Mouse (Mus musculus) natural killer cell, adult 2 months (primary cell): ENCODE measurements around the gene Smndc1.
A peak's percentile ranks its signal among the peaks of the same experiment; 100 is the strongest.

Source experiments
- DNase-seq, 2 experiments: peaks; one replicate each; pipeline ENCODE4 v3.0.0; 2022; ENCODE audit warnings: low spot score in 2 of 2

Smndc1 gene

DNA sequence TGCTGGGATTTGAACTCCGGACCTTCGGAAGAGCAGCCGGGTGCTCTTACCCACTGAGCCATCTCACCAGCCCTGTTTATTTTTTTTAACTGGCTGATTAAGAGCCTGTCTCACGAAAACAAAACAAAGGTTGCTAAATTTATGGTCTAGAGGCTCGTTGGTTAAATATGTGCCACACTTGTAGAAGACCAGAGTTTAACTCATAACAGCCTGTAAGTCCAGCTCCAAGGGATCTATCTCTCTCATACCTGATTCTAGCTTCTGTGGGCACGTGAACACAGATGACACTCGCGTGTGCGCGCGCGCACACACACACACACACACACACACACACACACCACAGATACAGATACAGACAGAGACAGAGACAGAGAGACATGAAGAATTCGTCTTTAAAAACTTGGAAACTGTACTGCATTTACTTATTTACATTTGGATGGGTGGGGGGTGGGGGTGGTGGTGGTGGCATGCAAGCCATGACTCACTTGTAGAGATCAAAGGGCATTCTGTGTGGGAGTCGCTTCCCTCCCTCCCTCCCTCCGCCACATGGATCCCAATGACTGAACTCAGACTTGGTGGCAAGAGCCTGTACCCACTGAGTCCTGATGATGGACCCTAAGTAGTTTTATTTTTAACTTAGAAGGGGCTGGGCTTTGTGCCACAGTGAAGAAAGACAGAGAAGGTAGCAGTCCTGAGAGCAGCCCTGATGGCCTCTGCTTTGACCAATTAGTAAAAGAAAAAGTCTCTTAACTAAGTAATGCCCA is 23.4 kb upstream of the Smndc1 start:
- DNase-seq, result no peak

DNA sequence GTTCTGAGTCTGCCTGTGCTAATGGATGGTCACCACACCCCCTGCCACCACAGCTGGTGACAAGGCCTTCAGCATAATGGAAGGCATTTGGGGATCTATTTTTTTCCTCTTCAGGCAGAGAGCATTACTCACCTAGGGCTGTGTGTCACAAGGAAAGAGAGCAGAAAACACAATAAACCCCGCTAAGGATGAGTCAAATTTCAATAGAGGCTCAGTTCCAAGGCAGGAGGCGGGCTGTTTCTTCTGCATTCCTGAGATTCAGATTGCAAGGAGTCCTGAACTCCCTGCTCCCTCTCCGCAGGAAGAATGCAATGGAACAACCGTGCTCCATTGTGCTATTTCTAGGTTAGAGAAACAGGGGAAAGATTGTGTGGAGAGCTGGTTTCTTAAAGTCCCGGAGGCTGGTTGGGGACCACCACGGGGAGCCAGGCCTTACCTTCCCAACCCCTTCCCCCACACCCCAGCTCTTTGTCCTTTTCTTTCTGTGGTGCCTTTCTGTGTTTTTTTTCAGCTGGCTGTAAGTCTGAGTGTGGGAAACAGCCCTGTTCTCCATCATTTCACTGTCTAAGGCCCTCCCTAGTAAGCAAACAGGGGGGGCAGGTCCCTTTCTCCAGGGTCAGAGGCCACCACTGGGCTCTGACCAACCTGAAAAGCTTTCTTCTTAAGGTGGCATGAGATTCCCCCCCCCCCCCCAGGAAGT is 21.9 kb upstream of the Smndc1 start:
- DNase-seq, result no peak

DNA sequence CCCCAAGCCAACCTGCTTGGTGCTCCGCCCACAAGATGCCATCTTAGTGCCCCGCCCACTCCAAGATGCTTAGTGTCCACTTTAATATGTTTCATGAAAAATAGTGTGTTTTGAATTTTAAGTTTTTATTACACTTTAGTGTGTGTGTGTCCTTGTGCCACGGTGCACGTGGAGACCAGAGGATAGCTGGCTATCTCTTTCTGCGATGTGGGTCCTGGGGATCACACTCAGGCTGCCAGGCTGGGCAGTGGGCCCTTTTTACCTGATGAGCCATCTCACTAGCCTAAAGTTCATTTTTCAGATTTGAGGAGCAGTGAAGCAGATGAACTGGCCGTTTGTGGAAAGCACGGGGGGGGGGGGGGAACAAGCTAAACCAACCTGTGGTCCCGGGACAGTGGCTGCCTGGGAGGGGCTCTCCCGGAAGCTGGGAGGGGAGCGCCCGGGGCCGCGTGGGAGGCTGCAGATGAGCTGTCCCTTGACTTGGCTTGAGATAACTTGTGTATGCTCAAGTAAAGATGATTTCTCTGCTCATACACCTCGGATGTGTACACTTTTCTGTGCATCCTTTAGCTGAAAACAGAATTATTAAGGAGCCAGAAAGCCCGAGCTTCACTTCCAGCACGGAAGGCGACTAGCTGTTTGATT is 19.4 kb upstream of the Smndc1 start:
- no peak for DNase-seq

DNA sequence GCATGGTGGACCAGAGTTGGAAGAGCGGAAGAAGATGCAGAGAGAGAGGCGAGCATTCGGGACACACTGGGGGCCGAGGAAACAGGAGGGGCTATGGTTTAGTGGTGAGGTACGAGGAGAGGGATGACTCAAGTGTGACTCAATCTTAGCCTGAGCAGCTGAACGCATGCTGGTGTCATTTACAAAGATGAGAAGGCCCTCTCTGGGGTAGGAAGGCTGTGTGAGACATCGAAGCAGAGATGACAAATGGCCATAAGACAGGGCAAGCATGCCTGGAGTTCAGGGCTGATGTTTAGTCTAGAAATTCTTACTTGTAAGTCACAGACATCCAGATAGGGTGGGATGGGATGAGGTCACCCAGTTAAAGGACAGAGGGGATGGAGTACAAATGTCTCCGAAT is 18.0 kb upstream of the Smndc1 start:
- peak in 1 of 2 experiments; percentile 68 for DNase-seq

DNA sequence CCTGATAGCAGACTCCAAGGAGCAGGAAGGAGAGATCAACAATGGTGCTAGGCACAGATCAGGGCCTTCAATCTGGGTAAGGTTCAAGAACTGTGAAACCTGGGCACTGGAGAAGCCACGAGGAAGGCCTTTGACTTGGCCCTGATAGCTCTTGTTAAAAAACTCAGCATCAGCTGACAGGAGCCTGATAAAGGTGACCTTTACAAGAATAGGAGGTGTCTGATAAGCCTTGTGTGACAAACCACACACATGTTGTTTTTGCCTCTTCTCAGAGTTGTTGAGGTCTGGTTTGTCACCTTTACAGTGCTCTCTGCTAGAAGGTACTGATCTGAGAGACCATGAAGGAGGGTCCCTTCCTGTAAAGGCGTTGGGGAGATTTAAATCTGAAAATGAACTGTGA is 17.0 kb upstream of the Smndc1 start:
- DNase-seq, result peak; percentile 62 to 81

DNA sequence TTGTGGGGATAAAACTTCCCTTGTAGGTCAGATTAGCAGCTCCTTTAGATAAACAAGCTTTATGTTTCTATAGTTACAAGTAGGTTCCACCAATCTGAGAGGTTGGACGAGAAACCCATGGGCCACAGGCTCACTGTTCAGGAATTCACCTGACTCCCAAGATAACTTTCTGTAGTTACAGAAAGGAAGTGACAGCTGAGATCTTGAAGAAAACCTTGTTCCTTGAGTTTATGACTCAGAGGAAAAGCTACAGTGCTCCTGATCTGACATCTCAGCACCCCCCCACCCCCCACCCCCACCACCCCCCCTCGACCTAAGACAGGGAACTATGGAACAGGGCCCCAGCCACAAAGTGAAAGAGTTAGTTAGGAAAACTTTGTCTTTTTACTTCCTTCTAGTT is 15.4 kb upstream of the Smndc1 start:
- no peak for DNase-seq

DNA sequence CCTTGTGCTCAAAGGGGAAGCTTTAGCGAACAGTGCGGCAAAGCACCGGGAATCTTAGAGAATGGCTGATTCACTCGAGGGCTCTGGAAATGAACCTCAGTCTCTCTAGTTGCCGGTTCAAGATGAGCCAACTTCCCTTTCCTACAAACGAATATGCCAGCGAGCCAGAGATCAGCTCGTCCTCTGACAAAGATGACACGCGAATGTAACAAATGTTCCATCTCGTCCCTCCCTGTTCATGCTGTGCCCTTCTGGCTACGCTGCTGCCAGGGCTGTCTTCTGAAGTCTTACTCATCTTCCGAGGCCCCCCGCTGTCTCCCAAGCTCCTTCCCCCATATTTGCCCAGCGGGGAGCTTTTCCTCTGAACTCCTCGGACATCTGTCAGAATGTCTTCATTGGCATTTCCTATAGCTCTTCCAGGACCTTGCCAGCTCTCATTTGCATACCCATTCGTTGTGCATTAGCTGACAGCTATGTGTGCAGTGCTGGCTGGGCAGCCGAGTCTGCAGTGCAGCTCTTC is 14.5 kb upstream of the Smndc1 start:
- DNase-seq, result no peak

DNA sequence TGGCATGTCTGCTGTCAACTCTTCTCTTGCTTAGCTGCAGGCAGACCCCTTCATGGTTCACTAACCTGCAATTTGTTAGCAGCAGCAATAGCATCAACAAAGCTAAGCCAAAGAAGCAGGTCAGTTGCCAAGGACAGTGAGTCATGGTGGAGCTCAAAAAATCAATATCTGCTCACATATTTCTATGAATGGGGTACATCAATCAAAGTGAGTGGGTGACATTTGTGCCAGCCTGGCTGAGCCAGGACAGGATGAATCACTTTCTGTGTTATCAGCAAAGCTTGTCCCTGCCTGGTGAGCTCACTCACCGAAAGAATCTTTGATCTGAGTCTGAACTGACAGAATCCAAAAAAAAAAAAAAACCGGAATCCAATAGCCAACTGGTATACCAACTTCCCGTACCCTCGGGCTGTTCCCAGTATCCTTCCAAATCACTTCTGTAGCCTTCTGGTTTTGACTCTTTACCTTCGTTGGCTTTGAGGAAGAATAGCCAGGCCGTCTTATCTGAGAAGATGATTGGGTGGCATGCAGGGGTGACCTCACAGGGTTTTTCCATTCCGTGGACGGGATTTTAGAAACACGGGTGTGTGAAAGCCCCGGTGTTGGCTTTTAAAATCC is 13.9 kb upstream of the Smndc1 start:
- DNase-seq, result no peak

DNA sequence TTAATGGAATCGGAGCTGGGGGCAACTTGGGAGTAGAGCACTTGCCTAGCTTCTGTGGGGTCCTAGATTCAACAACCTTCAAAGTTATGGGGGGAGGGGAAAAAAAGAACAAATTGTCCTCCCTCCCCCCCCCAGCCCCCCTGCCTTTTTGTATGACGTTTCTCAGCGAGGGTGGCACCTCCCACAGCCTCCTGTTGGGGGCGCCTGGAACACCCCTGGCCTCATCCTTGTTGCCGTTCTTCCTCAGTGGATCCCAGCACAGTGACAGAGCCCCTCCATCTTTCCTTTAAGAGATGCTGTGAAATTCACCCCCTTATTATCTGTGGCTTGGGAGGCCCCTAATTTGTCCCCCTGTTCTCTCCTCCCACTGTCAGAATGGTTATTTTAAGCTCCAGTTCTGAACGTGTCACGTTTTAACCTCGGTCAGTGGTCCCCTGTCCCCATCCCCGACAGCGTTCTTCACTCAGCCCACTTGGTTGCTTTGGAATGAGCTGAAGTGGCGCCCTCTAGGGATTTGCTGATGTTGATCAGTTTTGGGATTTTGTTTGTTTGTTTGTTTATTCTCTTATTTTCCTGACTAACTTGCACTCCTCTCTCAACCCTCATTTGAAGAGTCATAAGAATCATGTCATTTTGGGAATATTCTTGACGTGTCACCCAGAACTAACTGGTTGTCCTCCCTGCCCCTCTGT is 12.5 kb upstream of the Smndc1 start:
- DNase-seq, result no peak

DNA sequence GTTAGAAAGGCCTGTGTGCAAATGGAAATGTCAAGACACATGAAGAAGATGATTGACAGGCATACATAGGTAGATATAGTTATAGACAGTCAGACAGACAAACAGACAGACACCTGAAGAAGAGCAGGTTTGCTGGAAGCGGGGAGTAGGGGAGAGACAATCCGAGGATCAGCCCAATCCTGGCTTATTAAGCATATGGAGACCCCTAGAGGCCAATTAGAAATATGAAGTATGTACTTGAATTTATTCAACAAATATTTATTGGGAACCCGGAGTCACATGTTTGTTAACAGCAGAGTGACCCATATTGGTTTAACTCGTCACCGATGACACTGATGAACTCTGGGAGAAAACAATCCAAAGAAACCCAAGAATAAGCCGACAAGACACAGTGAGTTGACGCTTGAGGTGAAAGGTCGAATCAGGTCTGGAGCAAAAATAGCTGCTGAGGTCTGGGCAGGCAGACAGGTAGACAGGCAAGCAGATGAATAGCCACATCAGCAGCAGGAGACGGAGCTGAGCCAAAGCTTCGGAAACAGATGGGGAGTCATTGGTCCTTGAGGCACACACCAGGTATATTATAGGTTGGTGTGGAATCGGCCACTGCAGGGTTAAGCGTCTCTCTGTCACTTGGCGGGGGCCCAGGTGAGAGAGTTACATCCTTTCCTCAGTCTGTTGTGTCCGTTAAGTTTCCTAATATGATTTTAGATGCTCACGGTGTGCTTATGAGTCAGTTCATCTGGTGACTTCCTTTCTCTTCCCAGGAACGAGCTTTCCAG is 10.1 kb upstream of the Smndc1 start:
- DNase-seq, result no peak

DNA sequence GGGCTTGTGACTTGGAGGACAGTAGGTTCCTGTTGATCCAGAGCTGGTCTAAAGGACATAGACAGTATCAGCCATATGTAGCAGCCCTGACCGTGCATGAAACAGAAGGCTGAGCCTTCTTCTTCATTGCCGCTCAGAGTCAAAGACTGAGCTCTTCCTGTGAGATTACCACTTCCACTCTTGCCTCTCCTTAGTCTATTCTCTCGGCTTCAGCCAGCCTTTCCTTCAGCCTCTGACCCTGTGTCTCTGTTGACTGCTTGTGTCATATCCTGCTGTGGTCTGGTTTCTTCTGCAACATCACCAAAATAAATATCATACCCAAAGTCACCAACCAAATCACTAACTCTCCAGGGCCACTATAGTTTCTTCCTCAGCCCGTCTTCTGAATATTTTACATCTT is 8.8 kb upstream of the Smndc1 start:
- DNase-seq, result peak; percentile 66 to 86

DNA sequence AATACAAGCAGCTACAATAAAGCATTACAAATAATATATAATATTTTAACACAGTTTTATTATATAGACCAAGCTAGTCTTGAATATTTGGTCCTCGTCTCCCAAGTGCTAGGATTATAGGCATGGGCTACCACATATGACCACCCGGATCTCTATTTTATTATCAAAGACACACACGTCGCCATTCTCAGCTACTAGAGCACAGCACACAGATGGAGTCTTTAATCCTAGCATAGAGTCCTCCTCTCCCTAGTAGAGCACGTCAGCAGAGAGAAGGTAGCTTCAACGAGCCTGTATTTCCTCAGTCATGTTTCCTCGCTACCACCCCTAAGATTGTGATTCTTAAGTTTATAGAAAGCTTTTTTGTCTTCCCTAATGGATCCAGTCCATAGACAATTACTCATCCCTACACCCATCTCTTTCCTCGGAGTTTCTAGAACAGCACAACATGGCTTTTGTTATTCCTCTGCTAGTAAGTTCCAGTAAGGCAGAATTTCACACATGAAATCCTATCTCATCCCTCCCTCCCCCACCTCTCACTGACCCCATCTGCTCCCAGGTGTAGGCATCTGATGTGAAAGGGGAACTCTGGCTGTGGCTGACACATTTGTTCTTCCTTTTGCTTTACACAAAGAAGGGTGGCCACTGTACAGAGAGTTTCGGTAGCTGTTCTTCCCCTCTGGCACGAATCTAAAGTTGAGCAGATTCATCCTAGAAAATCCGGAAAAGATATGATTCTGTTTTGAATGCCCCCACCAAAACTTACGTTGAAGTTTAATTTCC is 7.3 kb upstream of the Smndc1 start:
- DNase-seq, result no peak

DNA sequence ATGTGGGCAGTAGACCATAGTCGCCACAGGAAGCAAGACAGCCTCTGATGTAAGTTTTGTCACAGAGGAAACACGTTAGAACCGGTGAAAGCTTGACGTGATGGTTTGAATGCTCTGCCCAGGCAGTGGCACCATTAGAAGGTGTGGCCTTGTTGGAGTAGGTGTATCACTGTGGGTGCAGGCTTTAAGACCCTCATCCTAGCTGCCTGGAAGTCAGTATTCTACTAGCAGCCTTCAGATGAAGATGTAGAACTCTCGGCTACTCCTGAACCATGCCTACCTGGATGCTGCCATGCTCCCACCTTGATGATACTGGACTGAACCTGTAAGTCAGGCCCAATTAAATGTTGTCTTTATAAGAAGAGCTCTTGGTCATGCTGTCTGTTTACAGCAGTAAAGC is 5.4 kb upstream of the Smndc1 start:
- DNase-seq, result peak; percentile 79 to 89

DNA sequence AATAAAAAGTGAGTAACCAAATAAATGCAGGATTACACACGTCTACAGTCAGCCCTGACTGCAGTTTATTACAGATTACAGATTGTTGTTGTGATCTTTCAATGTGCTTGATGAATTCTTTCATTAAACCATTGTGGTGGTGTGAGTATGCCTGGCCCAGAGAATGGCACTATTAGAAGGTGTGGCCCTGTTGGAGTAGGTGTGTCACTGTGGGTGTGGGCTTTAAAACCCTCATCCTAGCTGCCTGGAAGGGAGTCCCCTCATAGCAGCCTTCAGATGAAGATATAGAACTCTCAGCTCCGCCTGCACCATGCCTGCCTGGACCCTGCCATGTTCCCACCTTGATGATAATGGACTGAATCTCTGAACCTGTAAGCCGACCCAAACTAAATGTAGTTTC is 4.6 kb upstream of the Smndc1 start:
- DNase-seq, result peak; percentile 49 to 63

DNA sequence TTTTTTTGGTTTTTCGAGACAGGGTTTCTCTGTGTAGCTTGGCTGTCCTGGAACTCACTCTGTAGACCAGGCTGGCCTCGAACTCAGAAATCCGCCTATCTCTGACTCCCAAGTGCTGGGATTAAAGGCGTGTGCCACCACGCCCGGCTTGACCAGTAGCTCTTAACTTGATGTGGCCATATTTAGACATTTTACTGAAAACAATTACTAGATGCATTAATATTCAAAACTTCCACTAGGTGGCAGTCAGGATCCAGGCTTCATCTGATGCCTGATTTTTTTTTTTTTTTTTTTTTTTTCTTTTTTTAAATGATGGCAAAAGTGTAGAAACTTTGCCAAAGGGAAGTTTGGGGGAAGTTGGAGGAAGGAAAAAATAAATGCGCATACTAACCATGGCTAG is 4.2 kb upstream of the Smndc1 start:
- DNase-seq, result peak; percentile 60 to 61

DNA sequence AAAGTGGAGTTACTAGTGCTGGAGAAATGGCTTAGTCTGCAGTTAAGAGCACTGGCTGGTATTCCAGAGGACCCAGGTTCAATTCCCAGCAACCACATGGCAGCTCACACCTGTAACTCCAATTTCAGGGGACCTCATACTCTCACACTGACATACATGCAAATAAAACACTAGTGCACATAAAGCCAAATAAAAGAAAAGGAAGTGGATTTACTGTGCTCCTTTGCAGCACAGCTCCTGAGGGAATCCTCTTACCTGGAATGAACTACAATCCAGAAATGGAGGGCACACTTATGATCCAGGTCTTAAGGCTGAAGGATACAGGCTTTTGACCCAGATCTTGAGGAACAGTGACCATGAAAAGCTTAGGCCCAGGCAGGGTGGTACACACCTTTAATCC is 3.3 kb upstream of the Smndc1 start:
- no peak for DNase-seq

DNA sequence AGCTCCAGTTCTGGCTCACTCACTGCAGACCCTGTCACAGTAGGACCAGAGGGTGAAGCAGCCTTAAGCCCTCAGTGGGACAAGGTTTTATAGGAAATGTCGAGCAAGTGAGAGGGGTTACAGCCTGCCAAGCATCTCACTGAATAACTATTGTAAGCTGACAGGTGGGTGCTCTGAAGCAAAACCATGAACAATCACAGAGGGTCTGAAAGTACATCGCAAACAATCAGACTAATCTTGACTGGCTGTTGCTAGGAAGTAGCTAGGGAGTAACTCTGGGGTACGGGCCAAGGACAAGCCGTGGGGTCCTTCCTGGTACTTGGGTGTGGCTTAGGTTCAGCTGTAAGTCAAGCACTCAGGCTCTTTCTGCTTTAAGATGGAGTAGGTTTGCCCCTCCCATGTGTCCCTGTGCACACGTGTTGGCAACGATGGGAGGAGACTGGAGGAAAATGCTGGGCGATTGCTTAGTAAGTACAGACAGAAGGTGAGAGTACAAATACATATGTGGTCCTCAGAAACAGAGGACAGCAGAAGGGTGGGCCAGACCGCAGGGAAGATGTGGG is 2.5 kb upstream of the Smndc1 start:
- no peak for DNase-seq

DNA sequence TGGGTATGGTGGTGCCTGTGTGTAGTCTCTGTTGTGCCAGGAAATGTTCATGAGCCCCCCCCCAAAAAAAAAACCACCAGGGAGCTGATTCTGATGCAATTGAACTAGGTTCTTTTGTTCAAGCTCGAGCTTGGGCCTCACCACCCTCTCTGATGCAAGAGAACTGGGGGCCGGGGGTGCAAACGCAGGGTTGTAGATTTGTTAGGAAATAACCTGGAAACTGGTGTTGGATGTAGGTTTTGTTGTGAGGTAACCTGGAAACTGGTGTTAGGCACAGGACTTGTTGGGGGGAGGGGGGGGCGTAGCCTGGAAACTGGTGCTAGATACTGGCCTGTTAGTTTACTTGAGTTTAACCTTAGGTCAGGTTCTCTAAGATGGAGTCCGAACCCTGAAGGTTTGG is 1.4 kb upstream of the Smndc1 start:
- DNase-seq, result no peak

DNA sequence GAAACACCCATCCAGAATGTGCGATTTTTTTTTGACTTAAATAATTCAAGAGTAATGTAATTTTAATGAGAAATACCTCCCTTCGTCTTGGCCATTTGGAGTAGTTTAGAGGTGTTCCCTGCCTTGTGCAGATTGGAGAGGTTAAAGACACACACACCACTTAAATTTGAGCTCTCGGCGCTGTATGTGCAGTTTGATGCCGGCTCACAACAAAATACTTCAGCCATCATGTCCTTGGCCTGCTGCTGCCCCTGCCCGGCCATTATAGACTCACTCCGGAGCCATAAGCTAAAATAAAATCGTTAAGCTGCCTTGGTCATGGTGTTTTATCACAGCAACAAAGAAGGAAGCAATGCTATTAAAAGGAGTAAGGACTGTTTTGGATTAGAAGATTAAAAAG is 1.0 kb upstream of the Smndc1 start:
- no peak for DNase-seq
